Mouse (Mus musculus): ENCODE data around the gene Slc26a6. TPM values are rescaled to one million over a fixed set of nuclear protein-coding genes. Genes with fewer than 3 reads are reported as not detected.

The Slc26a6 gene
- 12.7 and 13.5 TPM in 2 replicates for polyA plus RNA-seq (2015; fragmentation: Nextera tagmentation; extraction: Ambion mirVana)

GRCm38 (mm10) chr9:108852976-108853375 lies at the start of gene Slc26a6:
Gene Slc26a6, plus strand, starts transcription at chr9:108853283.
- Histone ChIP-seq H3K4me1 (replicated peaks) (peaks cover 21% of the 10 kb centered on the region), H3K27me3 (no peaks in the 10 kb centered on the region), H3K4me3 (peak within 1 kb of the TSS; percentile 71), H3K9me3 (no peaks in the 10 kb centered on the region), H3K27ac (replicated peaks) (peak within 1 kb of the TSS; percentile 87), H3K9ac (peak within 1 kb of the TSS; percentile 80), H3K36me3 (peaks cover 68% of the 10 kb centered on the region), H3K4me2 (peak within 1 kb of the TSS; percentile 81)
- WGBS = 90% methylated on average over 3 of the region's 3 CpGs
- no peak for ATAC-seq (ENCODE audit: low read depth)

GRCm38 (mm10) chr9:108805768-108806167 lies 47.3 kb upstream of the Slc26a6 start:
- WGBS = 88% methylated on average over 8 of the region's 8 CpGs
- no peaks in the 10 kb centered on the region for H3K27me3 ChIP-seq
- H3K4me3 ChIP-seq = no peak overlapping the region
- peaks cover 65% of the 10 kb centered on the region for H3K36me3 ChIP-seq
- H3K4me2 ChIP-seq = no peak overlapping the region
- no peak overlapping the region for H3K27ac ChIP-seq (replicated peaks)
- H3K9me3 ChIP-seq = no peaks in the 10 kb centered on the region
- H3K9ac ChIP-seq = no peak overlapping the region
- ATAC-seq (ENCODE audit: low read depth) = no peak
- peaks cover 23% of the 10 kb centered on the region for H3K4me1 ChIP-seq (replicated peaks)

GRCm38 (mm10) chr9:108806379-108806778 lies 46.7 kb upstream of the Slc26a6 start:
- H3K9me3 ChIP-seq = no peaks in the 10 kb centered on the region
- ATAC-seq (ENCODE audit: low read depth) = no peak
- peaks cover 66% of the 10 kb centered on the region for H3K36me3 ChIP-seq
- H3K9ac ChIP-seq = no peak overlapping the region
- H3K4me3 ChIP-seq = no peak overlapping the region
- no peaks in the 10 kb centered on the region for H3K27me3 ChIP-seq
- H3K4me1 ChIP-seq (replicated peaks) = peaks cover 23% of the 10 kb centered on the region
- H3K4me2 ChIP-seq = no peak overlapping the region
- no peak overlapping the region for H3K27ac ChIP-seq (replicated peaks)

- 74% methylated on average over 1 of the region's 1 CpGs for WGBS
- H3K36me3 ChIP-seq = peaks cover 66% of the 10 kb centered on the region
- no peak overlapping the region for H3K4me3 ChIP-seq
- no peak overlapping the region for H3K9ac ChIP-seq
- no peaks in the 10 kb centered on the region for H3K27me3 ChIP-seq
- H3K4me2 ChIP-seq = no peak overlapping the region
- H3K9me3 ChIP-seq = no peaks in the 10 kb centered on the region
- peaks cover 23% of the 10 kb centered on the region for H3K4me1 ChIP-seq (replicated peaks)
- ATAC-seq (ENCODE audit: low read depth) = no peak
- no peak overlapping the region for H3K27ac ChIP-seq (replicated peaks)
Measured at GRCm38 (mm10) chr9:108806831-108807230, 46.3 kb upstream of the Slc26a6 start.

- peaks cover 66% of the 10 kb centered on the region for H3K36me3 ChIP-seq
- H3K9me3 ChIP-seq = no peaks in the 10 kb centered on the region
- H3K4me2 ChIP-seq = peak overlapping the region; percentile 79; the same call in 1 of the 2 replicates
- peak; percentile 29; the same call in 1 of the 2 replicates for ATAC-seq (ENCODE audit: low read depth)
- peak overlapping the region; percentile 18; the same call in 1 of the 2 replicates for H3K27ac ChIP-seq (replicated peaks)
- peak overlapping the region; percentile 78; the same call in 1 of the 2 replicates for H3K4me3 ChIP-seq
- no peaks in the 10 kb centered on the region for H3K27me3 ChIP-seq
- peaks cover 23% of the 10 kb centered on the region for H3K4me1 ChIP-seq (replicated peaks)
- no peak overlapping the region for H3K9ac ChIP-seq
- WGBS = 76% methylated on average over 5 of the region's 5 CpGs
Measured at GRCm38 (mm10) chr9:108807674-108808073, 45.4 kb upstream of the Slc26a6 start.

GRCm38 (mm10) chr9:108808163-108808665 lies 44.9 kb upstream of the Slc26a6 start, which contains the start of gene Nckipsd:
Gene Nckipsd, plus strand, starts transcription at chr9:108808368.
- H3K36me3 ChIP-seq = peaks cover 68% of the 10 kb centered on the region

GRCm38 (mm10) chr9:108809188-108809587 lies 43.9 kb upstream of the Slc26a6 start:
- Histone ChIP-seq H3K36me3 (peaks cover 68% of the 10 kb centered on the region), H3K27me3 (no peaks in the 10 kb centered on the region), H3K27ac (replicated peaks) (no peak overlapping the region), H3K9me3 (no peaks in the 10 kb centered on the region), H3K4me2 (peak overlapping the region; percentile 79), H3K9ac (peak overlapping the region; percentile 92), H3K4me1 (replicated peaks) (peaks cover 23% of the 10 kb centered on the region), H3K4me3 (peak overlapping the region; percentile 78)
- 67% methylated on average over 5 of the region's 5 CpGs for WGBS
- ATAC-seq (ENCODE audit: low read depth) = no peak

More at GRCm38 (mm10) chr9:108808163-108808665, 44.9 kb upstream of the Slc26a6 start, which contains the start of gene Nckipsd:
- H3K4me1 ChIP-seq (replicated peaks) = peaks cover 23% of the 10 kb centered on the region
- H3K27ac ChIP-seq (replicated peaks) = peak within 1 kb of the TSS; percentile 76
- ATAC-seq (ENCODE audit: low read depth) = peak; percentile 84
- no peaks in the 10 kb centered on the region for H3K9me3 ChIP-seq
- WGBS = under 1% methylated on average over 42 of the region's 62 CpGs
- H3K4me3 ChIP-seq = peak within 1 kb of the TSS; percentile 78
- peak within 1 kb of the TSS; percentile 79 for H3K4me2 ChIP-seq
- no peaks in the 10 kb centered on the region for H3K27me3 ChIP-seq
- H3K9ac ChIP-seq = peak within 1 kb of the TSS; percentile 92

- H3K9me3 ChIP-seq = no peaks in the 10 kb centered on the region
- H3K9ac ChIP-seq = peak overlapping the region; percentile 92
- 84% methylated on average over 6 of the region's 6 CpGs for WGBS
- H3K36me3 ChIP-seq = peaks cover 68% of the 10 kb centered on the region
- H3K4me2 ChIP-seq = peak overlapping the region; percentile 79; the same call in 1 of the 2 replicates
- H3K27me3 ChIP-seq = no peaks in the 10 kb centered on the region
- H3K4me1 ChIP-seq (replicated peaks) = peaks cover 23% of the 10 kb centered on the region
- 0 out of 2 replicates have a peak overlapping the region, but pooled peaks have one; percentile 78 for H3K4me3 ChIP-seq
- no peak for ATAC-seq (ENCODE audit: low read depth)
- no peak overlapping the region for H3K27ac ChIP-seq (replicated peaks)
Measured at GRCm38 (mm10) chr9:108809723-108810122, 43.4 kb upstream of the Slc26a6 start.

GRCm38 (mm10) chr9:108810516-108810915 lies 42.6 kb upstream of the Slc26a6 start:
- Histone ChIP-seq H3K4me1 (replicated peaks) (peaks cover 23% of the 10 kb centered on the region), H3K4me2 (no peak overlapping the region), H3K9ac (no peak overlapping the region), H3K4me3 (no peak overlapping the region), H3K27me3 (no peaks in the 10 kb centered on the region), H3K27ac (replicated peaks) (no peak overlapping the region), H3K36me3 (peaks cover 68% of the 10 kb centered on the region), H3K9me3 (no peaks in the 10 kb centered on the region)
- 87% methylated on average over 5 of the region's 5 CpGs for WGBS
- ATAC-seq (ENCODE audit: low read depth) = no peak

GRCm38 (mm10) chr9:108815557-108815956 lies 37.5 kb upstream of the Slc26a6 start:
- Histone ChIP-seq H3K9ac (no peak overlapping the region), H3K36me3 (peaks cover 87% of the 10 kb centered on the region), H3K4me2 (no peak overlapping the region), H3K27me3 (no peaks in the 10 kb centered on the region), H3K27ac (replicated peaks) (no peak overlapping the region), H3K4me1 (replicated peaks) (no peaks in the 10 kb centered on the region; the same call in 1 of the 2 replicates), H3K9me3 (no peaks in the 10 kb centered on the region), H3K4me3 (no peak overlapping the region)
- no peak for ATAC-seq (ENCODE audit: low read depth)
- 90% methylated on average over 7 of the region's 7 CpGs for whole genome bisulfite sequencing

- no peak for ATAC-seq (ENCODE audit: low read depth)
- Histone ChIP-seq H3K4me1 (replicated peaks) (peaks cover 11% of the 10 kb centered on the region), H3K27me3 (peaks cover 15% of the 10 kb centered on the region), H3K36me3 (peaks cover 49% of the 10 kb centered on the region), H3K9ac (no peak overlapping the region), H3K9me3 (no peaks in the 10 kb centered on the region), H3K4me3 (no peak overlapping the region), H3K4me2 (no peak overlapping the region), H3K27ac (replicated peaks) (no peak overlapping the region)
- 62% methylated on average over 3 of the region's 3 CpGs for WGBS
Measured at GRCm38 (mm10) chr9:108819495-108819894, 33.6 kb upstream of the Slc26a6 start.

- 72% methylated on average over 5 of the region's 5 CpGs for WGBS
Measured at GRCm38 (mm10) chr9:108820077-108820476, 33.0 kb upstream of the Slc26a6 start.

More at GRCm38 (mm10) chr9:108820077-108820476, 33.0 kb upstream of the Slc26a6 start:
- H3K4me3 ChIP-seq = no peak overlapping the region
- H3K4me2 ChIP-seq = no peak overlapping the region
- H3K27ac ChIP-seq (replicated peaks) = no peak overlapping the region
- H3K4me1 ChIP-seq (replicated peaks) = peaks cover 12% of the 10 kb centered on the region
- ATAC-seq (ENCODE audit: low read depth) = no peak
- peaks cover 18% of the 10 kb centered on the region for H3K27me3 ChIP-seq
- H3K9ac ChIP-seq = no peak overlapping the region
- H3K9me3 ChIP-seq = no peaks in the 10 kb centered on the region
- peaks cover 44% of the 10 kb centered on the region for H3K36me3 ChIP-seq
